Mouse (Mus musculus): ENCODE results near the gene Taar8a. TPM values are rescaled to one million over a fixed set of nuclear protein-coding genes. Genes with fewer than 3 reads are reported as not detected.
"Not testable (repeated sequence)": the region's sequence is repeated elsewhere in the genome, so short reads cannot be mapped to it uniquely, and the experiment has no call there.

Taar8a gene
- polyA plus RNA-seq, 1 experiment from 2014 or later, result not detected

GRCm38 (mm10) chr10:24108236-24108635 is 31.9 kb downstream of the Taar8a start:
- Histone ChIP-seq H3K9me3 (ENCODE audit: control insufficient read depth, low read length) (no peaks in the 10 kb centered on the region), H3K9ac (ENCODE audit: low read depth, low read length) (no peak overlapping the region), H3K4me1 (ENCODE audit: control insufficient read depth, insufficient read depth, low read length) (no peaks in the 10 kb centered on the region), H3K36me3 (ENCODE audit: control insufficient read depth, insufficient read depth, low read length) (no peaks in the 10 kb centered on the region), H3K4me3 (ENCODE audit: low read length) (no peak overlapping the region), H3K27me3 (ENCODE audit: control insufficient read depth, insufficient read depth, low read length) (no peaks in the 10 kb centered on the region), H3K27ac (ENCODE audit: low read depth, low read length) (no peak overlapping the region), H3K4me2 (replicated peaks; ENCODE audit: low read depth, low read length) (no peak overlapping the region)
- ATAC-seq (ENCODE audit: low FRiP score, low TSS enrichment), result no peak
- 64% methylated on average over 3 of the region's 3 CpGs for WGBS

- H3K9me3 ChIP-seq (ENCODE audit: control insufficient read depth, low read length); H3K4me3 ChIP-seq (ENCODE audit: low read length); H3K4me2 ChIP-seq (replicated peaks; ENCODE audit: low read depth, low read length); H3K27ac ChIP-seq (ENCODE audit: low read depth, low read length); ATAC-seq (ENCODE audit: low FRiP score, low TSS enrichment); H3K27me3 ChIP-seq (ENCODE audit: control insufficient read depth, insufficient read depth, low read length); H3K36me3 ChIP-seq (ENCODE audit: control insufficient read depth, insufficient read depth, low read length); H3K9ac ChIP-seq (ENCODE audit: low read depth, low read length); H3K4me1 ChIP-seq (ENCODE audit: control insufficient read depth, insufficient read depth, low read length): not testable (repeated sequence)
- 78% methylated on average over 8 of the region's 8 CpGs for WGBS
Measured at GRCm38 (mm10) chr10:24109434-24109833, 33.1 kb downstream of the Taar8a start, which contains the start of gene Taar9. Gene Taar9, minus strand, starts transcription at chr10:24109534.

- Histone ChIP-seq H3K4me1 (ENCODE audit: control insufficient read depth, insufficient read depth, low read length) (no peaks in the 10 kb centered on the region), H3K4me2 (replicated peaks; ENCODE audit: low read depth, low read length) (no peak overlapping the region), H3K4me3 (ENCODE audit: low read length) (no peak overlapping the region), H3K36me3 (ENCODE audit: control insufficient read depth, insufficient read depth, low read length) (no peaks in the 10 kb centered on the region), H3K27ac (ENCODE audit: low read depth, low read length) (no peak overlapping the region), H3K9me3 (ENCODE audit: control insufficient read depth, low read length) (peaks cover 5% of the 10 kb centered on the region), H3K27me3 (ENCODE audit: control insufficient read depth, insufficient read depth, low read length) (no peaks in the 10 kb centered on the region), H3K9ac (ENCODE audit: low read depth, low read length) (no peak overlapping the region)
- no peak for ATAC-seq (ENCODE audit: low FRiP score, low TSS enrichment)
- WGBS, result 53% methylated on average over 6 of the region's 6 CpGs
Measured at GRCm38 (mm10) chr10:24111116-24111778, 34.9 kb downstream of the Taar8a start.

Other genes with a start within 250 kb of the Taar8a start
- gene Vnn3, start 225.0 kb upstream of the Taar8a start, polyA plus RNA-seq (2014; fragmentation: Nextera tagmentation; extraction: Ambion mirVana), result not detected in 2 replicates
- 0.74 and 0.79 TPM in 2 replicates for gene Vnn1, start 181.8 kb upstream of the Taar8a start, polyA plus RNA-seq (2014; fragmentation: Nextera tagmentation; extraction: Ambion mirVana)
- not detected in 2 replicates for gene Taar1, start 156.1 kb upstream of the Taar8a start, polyA plus RNA-seq (2014; fragmentation: Nextera tagmentation; extraction: Ambion mirVana)
- gene Taar2, start 137.9 kb upstream of the Taar8a start, polyA plus RNA-seq (2014; fragmentation: Nextera tagmentation; extraction: Ambion mirVana), result not detected in 2 replicates
- gene Taar3, start 126.9 kb upstream of the Taar8a start, polyA plus RNA-seq (2014; fragmentation: Nextera tagmentation; extraction: Ambion mirVana), result not detected in 2 replicates
- not detected in 2 replicates for gene Taar4, start 116.0 kb upstream of the Taar8a start, polyA plus RNA-seq (2014; fragmentation: Nextera tagmentation; extraction: Ambion mirVana)
- gene Taar5, start 105.8 kb upstream of the Taar8a start, polyA plus RNA-seq (2014; fragmentation: Nextera tagmentation; extraction: Ambion mirVana), result not detected in 2 replicates
- gene Taar6, start 90.9 kb upstream of the Taar8a start, polyA plus RNA-seq (2014; fragmentation: Nextera tagmentation; extraction: Ambion mirVana), result not detected in 2 replicates
- gene Taar7a, start 83.0 kb upstream of the Taar8a start, polyA plus RNA-seq (2014; fragmentation: Nextera tagmentation; extraction: Ambion mirVana), result not detected in 2 replicates
- not detected in 2 replicates for gene Taar7b, start 76.6 kb upstream of the Taar8a start, polyA plus RNA-seq (2014; fragmentation: Nextera tagmentation; extraction: Ambion mirVana)
- gene Taar7d, start 49.3 kb upstream of the Taar8a start, polyA plus RNA-seq (2014; fragmentation: Nextera tagmentation; extraction: Ambion mirVana), result not detected in 2 replicates
- gene Taar7e, start 38.9 kb upstream of the Taar8a start, polyA plus RNA-seq (2014; fragmentation: Nextera tagmentation; extraction: Ambion mirVana), result not detected in 2 replicates
- not detected in 2 replicates for gene Taar7f, start 27.0 kb upstream of the Taar8a start, polyA plus RNA-seq (2014; fragmentation: Nextera tagmentation; extraction: Ambion mirVana)
- not detected in 2 replicates for gene Taar8b, start 15.8 kb downstream of the Taar8a start, polyA plus RNA-seq (2014; fragmentation: Nextera tagmentation; extraction: Ambion mirVana)
- gene Taar8c, start 25.4 kb downstream of the Taar8a start, polyA plus RNA-seq (2014; fragmentation: Nextera tagmentation; extraction: Ambion mirVana), result not detected in 2 replicates
- gene Taar9, start 33.0 kb downstream of the Taar8a start, polyA plus RNA-seq (2014; fragmentation: Nextera tagmentation; extraction: Ambion mirVana), result not detected in 2 replicates
- 67.8 and 95.5 TPM in 2 replicates for gene Stx7, start 72.8 kb downstream of the Taar8a start, polyA plus RNA-seq (2014; fragmentation: Nextera tagmentation; extraction: Ambion mirVana)
- gene Moxd1, start 147.0 kb downstream of the Taar8a start, polyA plus RNA-seq (2014; fragmentation: Nextera tagmentation; extraction: Ambion mirVana), result 18.1 and 29.7 TPM in 2 replicates